ENCODE assay signal across 11 mouse cellular contexts in the genomic region with DNA sequence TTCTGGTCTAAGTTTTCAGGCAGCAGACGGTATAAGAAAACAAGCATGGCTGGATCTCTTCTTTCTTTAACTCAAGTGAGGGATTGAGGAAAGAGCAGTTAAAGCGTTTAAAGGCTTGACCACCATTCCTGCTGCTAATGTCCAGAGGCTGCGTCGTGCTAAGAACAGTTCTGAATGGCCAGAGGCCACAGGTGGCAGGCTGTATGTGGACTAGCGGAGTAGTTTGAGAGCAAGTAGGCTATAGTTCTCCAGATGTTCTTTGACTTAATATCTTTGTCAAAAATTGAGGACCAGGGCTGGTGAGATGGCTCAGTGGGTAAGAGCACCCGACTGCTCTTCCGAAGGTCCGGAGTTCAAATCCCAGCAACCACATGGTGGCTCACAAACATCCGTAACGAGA. TPM values are rescaled to one million over a fixed set of nuclear protein-coding genes. Genes with fewer than 3 reads are reported as not detected.
DNase-seq lines count a peak whose midpoint lies in the region; ATAC-seq and TF ChIP-seq lines count a peak whose summit lies in the region.
"Had no signal": no experiment of that assay in that cellular context is flagged by ENCODE, and none has a peak within 500 bp of the region (broad histone marks: within the 10 kb centered on the region; RNA-seq: fewer than 3 reads in every experiment).

No protein-coding gene starts in this region.

- TF ChIP-seq EP300 in stomach, postnatal 0 days (optimal IDR thresholded peaks at IDR 0.05): no peak

- no peak for ATAC-seq in neural tube, embryonic 11.5 days (ENCODE audit: insufficient read depth, low FRiP score, low TSS enrichment)
- ATAC-seq in liver, embryonic 12.5 days: no peak
- ATAC-seq in stomach, postnatal 0 days (ENCODE audit: low FRiP score, low TSS enrichment): no peak
- no peak for ATAC-seq in frontal cortex, adult (ENCODE audit: low TSS enrichment)

- H3K36me3 ChIP-seq in neural tube, embryonic 11.5 days (ENCODE audit: control insufficient read depth, insufficient read depth, low read length): no peaks in the 10 kb centered on the region
- H3K36me3 ChIP-seq in liver, embryonic 12.5 days: peaks cover 12% of the 10 kb centered on the region
- H3K36me3 ChIP-seq in stomach, postnatal 0 days (ENCODE audit: control insufficient read depth, insufficient read depth, low read length): no peaks in the 10 kb centered on the region

- H3K4me1 ChIP-seq in cerebellum, adult 2 months (ENCODE audit: control insufficient read depth, insufficient read depth, low read length): no peaks in the 10 kb centered on the region; the same call in 1 of the 2 replicates
- H3K4me1 ChIP-seq in neural tube, embryonic 11.5 days (ENCODE audit: control insufficient read depth, insufficient read depth, low read length): peaks cover 14% of the 10 kb centered on the region
- peaks cover 65% of the 10 kb centered on the region for H3K4me1 ChIP-seq in liver, embryonic 12.5 days
- H3K4me1 ChIP-seq in stomach, postnatal 0 days (replicated peaks; ENCODE audit: control insufficient read depth, insufficient read depth): 0 out of 2 replicates have a peak, but pooled peaks cover 8% of the 10 kb centered on the region

- TF ChIP-seq CTCF in cerebellum, adult 2 months (IDR thresholded peaks at IDR 0.05; ENCODE audit: borderline replicate concordance, insufficient read depth, low read depth, low read length): no peak
- TF ChIP-seq CTCF in stomach, postnatal 0 days (IDR thresholded peaks at IDR 0.05; ENCODE audit: low read depth): no peak

- WGBS in cerebellum, adult 2 months: 79% methylated on average over 10 of the region's 10 CpGs
- 65% methylated on average over 10 of the region's 10 CpGs for WGBS in neural tube, embryonic 11.5 days
- 64% methylated on average over 10 of the region's 10 CpGs for WGBS in liver, embryonic 12.5 days (ENCODE audit: insufficient replicate concordance)
- WGBS in stomach, postnatal 0 days: 59% methylated on average over 10 of the region's 10 CpGs

- H3K9me3 ChIP-seq in neural tube, embryonic 11.5 days (ENCODE audit: control insufficient read depth, low read length): no peaks in the 10 kb centered on the region
- H3K9me3 ChIP-seq in liver, embryonic 12.5 days (replicated peaks): no peaks in the 10 kb centered on the region
- no peaks in the 10 kb centered on the region for H3K9me3 ChIP-seq in stomach, postnatal 0 days (ENCODE audit: control insufficient read depth, low read length)

- peak overlapping the region; percentile 19 for H3K4me3 ChIP-seq in cerebellum, adult 2 months (replicated peaks; ENCODE audit: insufficient read depth, low read depth, low read length)
- peak overlapping the region; percentile 73 for H3K4me3 ChIP-seq in neural tube, embryonic 11.5 days (ENCODE audit: low read depth, low read length)
- H3K4me3 ChIP-seq in liver, embryonic 12.5 days: peak overlapping the region; percentile 90
- peak overlapping the region; percentile 74 for H3K4me3 ChIP-seq in stomach, postnatal 0 days (ENCODE audit: low read depth, low read length)

- no peak for TF ChIP-seq POLR2A in cerebellum, adult 2 months (IDR thresholded peaks at IDR 0.05; ENCODE audit: borderline replicate concordance, insufficient read depth, low read length)

- no peak for DNase-seq in cerebellum, adult 2 months
- no peak for DNase-seq in cerebellum, postnatal 10 days
- DNase-seq in neural tube, embryonic 11.5 days (ENCODE audit: low spot score): no peak
- DNase-seq in neural tube, embryonic 10.5 days (ENCODE audit: extremely low spot score, low spot score): no peak
- no peak for DNase-seq in stomach, postnatal 0 days (ENCODE audit: low spot score)
- DNase-seq in retina, postnatal 1 day: no peak
- DNase-seq: adrenal gland, postnatal 25 days; gastrocnemius, adult 2 months had no signal

- no peak overlapping the region for H3K27ac ChIP-seq in cerebellum, adult 2 months (ENCODE audit: insufficient read depth, low read length)
- H3K27ac ChIP-seq in neural tube, embryonic 11.5 days (ENCODE audit: low read depth, low read length): no peak overlapping the region
- peak overlapping the region; percentile 86 for H3K27ac ChIP-seq in liver, embryonic 12.5 days
- H3K27ac ChIP-seq in stomach, postnatal 0 days (replicated peaks): no peak overlapping the region
- H3K27ac ChIP-seq: macrophage had no signal

- H3K4me2 ChIP-seq in neural tube, embryonic 11.5 days (ENCODE audit: low read depth): peak overlapping the region; percentile 64
- H3K4me2 ChIP-seq in liver, embryonic 12.5 days: peak overlapping the region; percentile 94
- peak overlapping the region; percentile 95 for H3K4me2 ChIP-seq in stomach, postnatal 0 days (replicated peaks; ENCODE audit: low read depth)

- H3K27me3 ChIP-seq in cerebellum, adult 2 months (ENCODE audit: control insufficient read depth, insufficient read depth, low read length): no peaks in the 10 kb centered on the region
- H3K27me3 ChIP-seq in neural tube, embryonic 11.5 days (ENCODE audit: control insufficient read depth, insufficient read depth, low read length): no peaks in the 10 kb centered on the region
- peaks cover 7% of the 10 kb centered on the region for H3K27me3 ChIP-seq in liver, embryonic 12.5 days (replicated peaks)
- no peaks in the 10 kb centered on the region for H3K27me3 ChIP-seq in stomach, postnatal 0 days (ENCODE audit: control insufficient read depth, insufficient read depth, low read length)

- peak overlapping the region; percentile 85 for H3K9ac ChIP-seq in neural tube, embryonic 11.5 days (ENCODE audit: low read length)
- peak overlapping the region; percentile 91 for H3K9ac ChIP-seq in liver, embryonic 12.5 days
- H3K9ac ChIP-seq in stomach, postnatal 0 days (ENCODE audit: low read length): peak overlapping the region; percentile 90

RNA-seq across cellular contexts. Expression of a gene that starts 1.9 kb away (rescaled TPM):
- 6.1 and 6.8 TPM in 2 replicates for polyA plus RNA-seq in cerebellum, adult 2 months (2012; rRNA removed)
- polyA plus RNA-seq in neural tube, embryonic 11.5 days (2014; fragmentation: Nextera tagmentation; extraction: Ambion mirVana): 20.5 and 21.1 TPM in 2 replicates
- 11.3 and 12.0 TPM in 2 replicates for polyA plus RNA-seq in liver, embryonic 12.5 days (2016; fragmentation: Nextera tagmentation; extraction: Ambion mirVana)
- 5.8 and 6.1 TPM in 2 replicates for polyA plus RNA-seq in stomach, postnatal 0 days (2015; fragmentation: Nextera tagmentation; extraction: Ambion mirVana)

RNA-seq across cellular contexts. Expression of a gene that starts 31.8 kb away (rescaled TPM):
- 113 and 123 TPM in 2 replicates for polyA plus RNA-seq in cerebellum, adult 2 months (2012; rRNA removed)
- polyA plus RNA-seq in neural tube, embryonic 11.5 days (2014; fragmentation: Nextera tagmentation; extraction: Ambion mirVana): 88.8 and 98.4 TPM in 2 replicates
- 60.7 and 65.5 TPM in 2 replicates for polyA plus RNA-seq in liver, embryonic 12.5 days (2016; fragmentation: Nextera tagmentation; extraction: Ambion mirVana)
- 143 TPM in 2 replicates for polyA plus RNA-seq in stomach, postnatal 0 days (2015; fragmentation: Nextera tagmentation; extraction: Ambion mirVana)

RNA-seq across cellular contexts. Expression of a gene that starts 52.4 kb away (rescaled TPM):
- polyA plus RNA-seq in cerebellum, adult 2 months (2012; rRNA removed): 43.8 and 45.9 TPM in 2 replicates
- 212 and 239 TPM in 2 replicates for polyA plus RNA-seq in neural tube, embryonic 11.5 days (2014; fragmentation: Nextera tagmentation; extraction: Ambion mirVana)
- 162 and 173 TPM in 2 replicates for polyA plus RNA-seq in liver, embryonic 12.5 days (2016; fragmentation: Nextera tagmentation; extraction: Ambion mirVana)
- 65.0 and 69.6 TPM in 2 replicates for polyA plus RNA-seq in stomach, postnatal 0 days (2015; fragmentation: Nextera tagmentation; extraction: Ambion mirVana)

Comparison
In these comparisons a context has a peak if more than half of its experiments do, and no peak if none do; other contexts are left out.
1. H3K4me3 ChIP-seq: peak in every context shown above with its lines; median percentile 90 in liver, embryonic 12.5 days; 74 in stomach, postnatal 0 days; 73 in neural tube, embryonic 11.5 days; 19 in cerebellum, adult 2 months.